ENCODE assay signal across 16 mouse cellular contexts in genomic region chr5:111044193-111044592, GRCm38 (mm10).
DNase-seq lines count a peak whose midpoint lies in the region; ATAC-seq and TF ChIP-seq lines count a peak whose summit lies in the region.
"Had no signal": no experiment of that assay in that cellular context is flagged by ENCODE, and none has a peak within 500 bp of the region (broad histone marks: within the 10 kb centered on the region; RNA-seq: fewer than 3 reads in every experiment).

No protein-coding gene starts in this region.

- H3K9me3 ChIP-seq in kidney, embryonic 16.5 days (ENCODE audit: low read length), result no peaks in the 10 kb centered on the region
- H3K9me3 ChIP-seq in forebrain, postnatal 0 days (ENCODE audit: low read length), result no peaks in the 10 kb centered on the region
- no peaks in the 10 kb centered on the region for H3K9me3 ChIP-seq in midbrain, postnatal 0 days (ENCODE audit: low read length)
- H3K9me3 ChIP-seq: embryonic facial prominence, embryonic 12.5 days; heart, embryonic 10.5 days; liver, embryonic 13.5 days had no signal

- 36% methylated on average over 7 of the region's 7 CpGs for WGBS in kidney, embryonic 16.5 days
- WGBS in forebrain, postnatal 0 days, result 18% methylated on average over 7 of the region's 7 CpGs
- 20% methylated on average over 7 of the region's 7 CpGs for WGBS in midbrain, postnatal 0 days

- no peak for DNase-seq in kidney, postnatal 36 days
- DNase-seq in ZHBTc4 (ENCODE audit: low read depth, low spot score), result peak; percentile 57
- no peak for DNase-seq in forebrain, postnatal 0 days
- no peak for DNase-seq in midbrain, postnatal 0 days (ENCODE audit: low spot score)
- no peak for DNase-seq in right cerebral cortex, adult 2 months (ENCODE audit: low spot score in 2 of 2)
- DNase-seq in spleen, postnatal 10 days (ENCODE audit: low spot score in 2 of 2), result no peak
- DNase-seq: cerebellum, adult 9-11 months; heart, postnatal 4 days; kidney, adult 9 months; liver, embryonic 13.5 days; lung, postnatal 10 days had no signal

- no peak overlapping the region for H3K27ac ChIP-seq in kidney, embryonic 16.5 days (ENCODE audit: low read length)
- peak overlapping the region; percentile 50 for H3K27ac ChIP-seq in forebrain, postnatal 0 days (ENCODE audit: low read depth, low read length)
- H3K27ac ChIP-seq in midbrain, postnatal 0 days (ENCODE audit: low read depth, low read length), result 0 out of 2 replicates have a peak overlapping the region, but pooled peaks have one; percentile 26
- H3K27ac ChIP-seq: embryonic facial prominence, embryonic 12.5 days; heart, embryonic 10.5 days; liver, embryonic 13.5 days had no signal

- no peak overlapping the region for H3K4me2 ChIP-seq in kidney, embryonic 16.5 days (replicated peaks; ENCODE audit: low read depth, low read length)
- H3K4me2 ChIP-seq in forebrain, postnatal 0 days (ENCODE audit: low read depth), result no peak overlapping the region
- H3K4me2 ChIP-seq in midbrain, postnatal 0 days (ENCODE audit: low read depth, low read length, poor library complexity, severe bottlenecking), result no peak overlapping the region
- H3K4me2 ChIP-seq: embryonic facial prominence, embryonic 12.5 days; liver, embryonic 13.5 days had no signal

- TF ChIP-seq CTCF in forebrain, postnatal 0 days (IDR thresholded peaks at IDR 0.05; ENCODE audit: low read depth), result no peak
- no peak for TF ChIP-seq CTCF in midbrain, postnatal 0 days (IDR thresholded peaks at IDR 0.05)

- no peak overlapping the region for H3K4me3 ChIP-seq in kidney, embryonic 16.5 days (ENCODE audit: low read length)
- H3K4me3 ChIP-seq in forebrain, postnatal 0 days (ENCODE audit: low read depth, low read length), result no peak overlapping the region
- H3K4me3 ChIP-seq in midbrain, postnatal 0 days (ENCODE audit: low read depth, low read length), result no peak overlapping the region
- H3K4me3 ChIP-seq: embryonic facial prominence, embryonic 12.5 days; heart, embryonic 10.5 days; liver, embryonic 13.5 days had no signal

- no peaks in the 10 kb centered on the region for H3K36me3 ChIP-seq in kidney, embryonic 16.5 days (ENCODE audit: insufficient read depth, low read length)
- no peaks in the 10 kb centered on the region for H3K36me3 ChIP-seq in forebrain, postnatal 0 days (ENCODE audit: insufficient read depth)
- no peaks in the 10 kb centered on the region for H3K36me3 ChIP-seq in midbrain, postnatal 0 days (ENCODE audit: insufficient read depth, low read length)
- H3K36me3 ChIP-seq: embryonic facial prominence, embryonic 12.5 days; heart, embryonic 10.5 days; liver, embryonic 13.5 days had no signal

- no peaks in the 10 kb centered on the region for H3K27me3 ChIP-seq in kidney, embryonic 16.5 days (ENCODE audit: insufficient read depth, low read length)
- H3K27me3 ChIP-seq in forebrain, postnatal 0 days (ENCODE audit: insufficient read depth, low read length), result no peaks in the 10 kb centered on the region
- H3K27me3 ChIP-seq in midbrain, postnatal 0 days (ENCODE audit: insufficient read depth, low read length), result no peaks in the 10 kb centered on the region
- H3K27me3 ChIP-seq: embryonic facial prominence, embryonic 12.5 days; liver, embryonic 13.5 days; Patski had no signal

- H3K4me1 ChIP-seq in kidney, embryonic 16.5 days (ENCODE audit: insufficient read depth, low read length), result peaks cover 46% of the 10 kb centered on the region
- H3K4me1 ChIP-seq in forebrain, postnatal 0 days (ENCODE audit: insufficient read depth), result peaks cover 60% of the 10 kb centered on the region
- H3K4me1 ChIP-seq in midbrain, postnatal 0 days (ENCODE audit: insufficient read depth, low read length), result peaks cover 27% of the 10 kb centered on the region
- H3K4me1 ChIP-seq: liver, embryonic 13.5 days had no signal

- 0 out of 2 replicates have a peak, but pooled peaks have one; percentile 9 for ATAC-seq in kidney, embryonic 16.5 days (ENCODE audit: low FRiP score, low TSS enrichment)
- 0 out of 2 replicates have a peak, but pooled peaks have one; percentile 23 for ATAC-seq in forebrain, postnatal 0 days
- ATAC-seq in midbrain, postnatal 0 days (ENCODE audit: low FRiP score), result no peak
- ATAC-seq: CD4-positive, CD25-positive, alpha-beta regulatory T cell, adult 4 months; Patski had no signal

- no peak overlapping the region for H3K9ac ChIP-seq in kidney, embryonic 16.5 days (replicated peaks; ENCODE audit: low read length)
- 0 out of 2 replicates have a peak overlapping the region, but pooled peaks have one; percentile 6 for H3K9ac ChIP-seq in forebrain, postnatal 0 days
- H3K9ac ChIP-seq in midbrain, postnatal 0 days (replicated peaks; ENCODE audit: low read length, poor library complexity, severe bottlenecking), result no peak overlapping the region
- H3K9ac ChIP-seq: embryonic facial prominence, embryonic 12.5 days; liver, embryonic 13.5 days had no signal
